Mouse (Mus musculus) liver, postnatal 0 days (tissue): ENCODE measurements around the gene Emc10.

Source experiments
- CTCF ChIP-seq: sonication (generic); IDR thresholded peaks from 2 replicates; pipeline ENCODE4 v1.5.1; 2016; ENCODE audit warnings: antibody characterized with exemption, low read depth
- EP300 ChIP-seq: IDR thresholded peaks from 2 replicates; pipeline ENCODE4 v1.6.1; 2016; ENCODE audit warnings: antibody characterized with exemption, low read depth, mild to moderate bottlenecking

DNA sequence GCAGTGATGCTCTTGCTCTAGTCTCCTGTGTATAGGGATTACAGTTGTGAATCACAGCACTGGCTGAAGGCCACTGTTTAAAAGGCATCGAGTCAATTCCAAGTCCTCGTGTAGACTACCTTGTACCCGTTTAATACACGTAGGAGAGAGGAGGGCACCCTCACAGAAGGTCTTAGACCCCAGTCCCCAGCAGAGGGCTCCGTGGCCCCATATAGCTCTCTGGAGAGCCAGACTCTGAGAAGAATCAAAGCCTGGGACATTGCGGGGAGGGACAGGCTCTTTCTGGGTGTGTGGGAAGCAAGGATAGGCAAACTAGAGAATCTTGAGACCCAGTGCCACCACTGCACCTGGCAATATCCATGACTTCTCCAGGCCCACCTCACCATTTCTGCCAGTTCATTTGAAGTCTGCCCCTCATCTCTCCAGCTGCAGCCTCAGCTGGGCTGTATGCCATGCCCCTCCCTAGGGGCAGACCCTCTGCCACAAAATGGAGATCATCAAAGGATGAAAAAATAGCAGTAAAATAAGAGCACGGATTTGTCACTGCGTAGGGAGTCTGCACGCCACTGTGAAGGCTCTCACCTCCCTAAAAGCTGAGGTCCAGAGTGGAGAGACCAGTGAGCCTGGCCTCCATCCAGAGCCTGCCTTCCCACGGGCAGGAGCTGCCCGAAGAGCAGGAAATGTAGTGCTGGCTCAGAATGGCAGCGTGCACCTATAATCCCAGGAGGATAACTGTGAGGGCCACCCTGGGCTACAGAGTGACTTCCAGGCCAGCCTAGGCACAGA lies 50.1 kb downstream of the Emc10 start:
- TF ChIP-seq EP300 (no peak), CTCF (no peak; the same call in 1 of the 2 replicates)
